Mouse (Mus musculus): ENCODE results near the gene Olfr177.

- TF ChIP-seq CTCF (IDR thresholded peaks at IDR 0.05; ENCODE audit: low read depth): no peak
- TF ChIP-seq EP300 (IDR thresholded peaks at IDR 0.05; ENCODE audit: low read depth): no peak
Observed at GRCm38 (mm10) chr16:58826732-58827319, 47.7 kb downstream of the Olfr177 start, which contains the start of gene Olfr175-ps1.
